Mouse (Mus musculus): ENCODE data around the gene Olfr1245. TPM values are rescaled to one million over a fixed set of nuclear protein-coding genes. Genes with fewer than 3 reads are reported as not detected.

The Olfr1245 gene
- total RNA-seq (2023), result not detected in 2 replicates

DNA sequence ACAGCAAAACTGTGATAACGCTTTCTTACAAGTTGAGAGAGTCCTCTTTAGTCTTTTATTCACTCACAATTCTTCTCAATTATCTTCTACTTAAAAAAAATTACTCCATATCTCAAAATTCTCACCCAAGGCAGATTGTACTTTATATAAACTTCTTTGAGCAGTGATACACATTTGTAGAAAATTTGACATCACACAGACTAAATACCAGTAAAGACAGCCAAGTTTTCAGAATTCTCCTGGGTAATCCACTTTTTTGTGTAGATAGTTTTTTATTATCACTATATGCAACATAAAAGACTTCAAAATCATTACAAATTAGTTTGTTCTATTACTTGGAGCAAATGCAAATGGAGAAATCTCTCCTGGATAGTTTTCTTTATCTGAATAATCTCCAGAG lies at the start of gene Olfr1245:
Gene Olfr1245, minus strand, starts transcription at position 101 of the 400 bp plus-strand sequence.

DNA sequence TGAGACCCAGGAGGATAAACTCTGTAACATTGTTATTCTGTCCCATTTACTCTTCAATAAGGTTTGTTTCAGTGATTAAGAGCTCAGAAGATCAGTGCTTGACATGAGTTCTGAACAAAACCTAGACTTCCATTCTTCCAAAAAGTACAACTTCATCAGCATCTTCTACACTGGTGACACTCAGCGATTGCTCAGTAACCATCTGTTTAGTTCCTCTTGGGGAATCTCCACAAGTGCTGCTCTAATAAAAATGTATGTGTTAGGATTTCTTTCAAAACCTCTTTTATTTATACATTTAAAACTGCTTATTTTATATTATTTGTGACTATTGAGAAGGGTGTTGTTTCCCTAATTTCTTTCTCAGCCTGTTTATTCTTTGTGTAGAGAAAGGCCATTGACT lies 39.9 kb upstream of the Olfr1245 start, which contains the start of gene Olfr1248:
Gene Olfr1248, minus strand, starts transcription at position 101 of the 400 bp plus-strand sequence.

DNA sequence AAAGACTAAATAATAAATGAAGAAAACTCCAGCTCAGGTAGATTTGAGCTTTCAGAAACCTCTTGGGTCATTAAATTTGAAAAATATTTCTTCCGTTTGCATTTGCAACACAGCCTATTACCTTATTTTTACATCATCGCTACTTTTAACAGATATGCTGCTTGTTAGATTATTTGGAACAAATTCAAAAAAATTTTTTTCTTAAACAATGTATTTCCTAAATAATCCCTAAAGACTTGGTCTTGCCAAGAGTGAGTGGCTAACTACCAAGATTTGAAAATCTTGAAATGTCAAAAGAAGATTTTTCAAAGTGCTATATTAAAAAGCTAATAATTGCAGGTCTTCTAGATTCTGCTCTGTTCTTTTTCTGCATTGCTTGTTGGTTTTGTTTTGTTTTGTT lies 35.8 kb upstream of the Olfr1245 start, which contains the start of gene Olfr1247:
Gene Olfr1247, minus strand, starts transcription at position 101 of the 400 bp plus-strand sequence.

GRCm38 (mm10) chr2:89593057-89593456 lies 14.8 kb upstream of the Olfr1245 start, which contains the start of gene Olfr1246:
Gene Olfr1246 (minus strand): TSS chr2:89593157.

DNA sequence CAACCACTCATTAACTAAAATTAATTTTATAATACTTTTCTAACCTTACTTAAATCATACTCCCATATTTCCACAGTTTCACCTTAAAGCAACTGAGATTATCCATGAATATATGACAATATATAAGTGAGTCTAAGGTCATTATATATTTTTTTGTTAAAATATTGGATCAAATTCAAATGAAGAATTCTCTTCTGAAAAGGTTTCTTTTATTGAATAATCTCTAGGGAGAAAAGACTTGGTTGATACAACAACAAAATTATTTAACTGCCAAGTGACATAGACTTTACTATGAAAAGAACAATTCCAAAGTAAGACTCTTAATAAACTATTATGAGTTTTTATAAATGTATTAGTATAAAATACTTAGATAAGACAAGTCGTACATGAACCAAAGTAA lies 46.9 kb downstream of the Olfr1245 start, which contains the start of gene Olfr1243:
Gene Olfr1243, minus strand, starts transcription at position 101 of the 400 bp plus-strand sequence.

Other genes with a start within 250 kb of the Olfr1245 start
- not detected in 2 replicates for gene Olfr1232, start 248.8 kb downstream of the Olfr1245 start, total RNA-seq (2023)
- not detected in 2 replicates for gene Olfr1233, start 236.0 kb downstream of the Olfr1245 start, total RNA-seq (2023)
- gene Olfr1234, start 213.6 kb downstream of the Olfr1245 start, total RNA-seq (2023), result not detected in 2 replicates
- gene Olfr1238, start 168.8 kb downstream of the Olfr1245 start, total RNA-seq (2023), result not detected in 2 replicates
- gene Olfr1239, start 158.0 kb downstream of the Olfr1245 start, total RNA-seq (2023), result not detected in 2 replicates
- gene Olfr1240, start 135.4 kb downstream of the Olfr1245 start, total RNA-seq (2023), result not detected in 2 replicates
- not detected in 2 replicates for gene Olfr1241, start 91.3 kb downstream of the Olfr1245 start, total RNA-seq (2023)
- not detected in 2 replicates for gene Olfr1242, start 80.1 kb downstream of the Olfr1245 start, total RNA-seq (2023)
- not detected in 2 replicates for gene Olfr1243, start 47.0 kb downstream of the Olfr1245 start, total RNA-seq (2023)
- not detected in 2 replicates for gene Olfr1246, start 14.7 kb upstream of the Olfr1245 start, total RNA-seq (2023)
- 0.20 and 0.51 TPM in 2 replicates for gene Olfr1247, start 35.7 kb upstream of the Olfr1245 start, total RNA-seq (2023)
- gene Olfr1248, start 39.8 kb upstream of the Olfr1245 start, total RNA-seq (2023), result not detected in 2 replicates
- not detected in 2 replicates for gene Olfr1249, start 56.5 kb upstream of the Olfr1245 start, total RNA-seq (2023)
- gene Olfr1250, start 83.0 kb upstream of the Olfr1245 start, total RNA-seq (2023), result not detected in 2 replicates
- gene Olfr1251, start 93.5 kb upstream of the Olfr1245 start, total RNA-seq (2023), result not detected in 2 replicates
- gene Olfr1252, start 146.6 kb upstream of the Olfr1245 start, total RNA-seq (2023), result not detected in 2 replicates
- not detected in 2 replicates for gene Olfr1253, start 178.6 kb upstream of the Olfr1245 start, total RNA-seq (2023)
- not detected in 2 replicates for gene Olfr1254, start 215.2 kb upstream of the Olfr1245 start, total RNA-seq (2023)
- gene Olfr1255, start 233.6 kb upstream of the Olfr1245 start, total RNA-seq (2023), result not detected in 2 replicates

Measured in neutrophil, adult 65 days (primary cell).